Mouse (Mus musculus) brain, embryonic 14.5 days (tissue): ENCODE measurements around the gene Isy1.

ENCODE experiments used
- CTCF ChIP-seq: fragments of 200-500 bp; IDR thresholded peaks from 2 replicates; pipeline ENCODE4 v1.5.1; 2012; ENCODE audit warnings: inconsistent platforms, mild to moderate bottlenecking, moderate library complexity, borderline replicate concordance; ENCODE audit not compliant: insufficient read depth, insufficient read length; ENCODE audit errors: extremely low read depth
- POLR2A ChIP-seq: fragments of 200-500 bp; IDR thresholded peaks from 2 replicates; pipeline ENCODE4 v1.6.1; 2012; ENCODE audit warnings: mild to moderate bottlenecking, inconsistent platforms, borderline replicate concordance; ENCODE audit not compliant: poor library complexity, insufficient read depth, insufficient read length, severe bottlenecking; ENCODE audit errors: extremely low read depth

DNA sequence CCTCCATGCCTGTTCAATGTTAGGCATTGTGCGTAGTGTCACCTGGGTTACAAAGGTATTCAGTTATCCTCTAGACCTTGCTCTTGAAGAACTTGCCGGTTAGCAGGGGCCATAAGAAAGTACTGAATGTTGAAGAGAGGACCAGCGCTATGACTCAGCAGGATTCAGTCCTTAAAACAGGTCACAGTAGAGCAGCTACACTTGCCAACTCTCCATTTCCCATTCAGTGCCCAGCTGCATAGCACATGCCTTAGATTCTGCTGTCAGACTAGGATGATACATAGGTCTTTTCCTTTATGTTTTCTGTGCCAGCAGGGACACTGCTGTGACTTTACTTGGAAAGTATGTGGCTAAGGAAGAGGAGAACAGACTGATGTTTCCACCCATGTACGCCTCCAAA lies 14.8 kb upstream of the Isy1 start:
- TF ChIP-seq CTCF (no peak), POLR2A (no peak)
